Mouse (Mus musculus): Measurements from ENCODE around the gene Cacna1e. TPM values are rescaled to one million over a fixed set of nuclear protein-coding genes. Genes with fewer than 3 reads are reported as not detected.

Cacna1e gene
- 0.66 TPM for polyA plus RNA-seq (2014; fragmentation: Illumina TruSeq; extraction: RNeasy Lipid Tissue Mini Kit (QIAGEN cat#74804); ENCODE audit: low read depth, low replicate concordance)

DNA sequence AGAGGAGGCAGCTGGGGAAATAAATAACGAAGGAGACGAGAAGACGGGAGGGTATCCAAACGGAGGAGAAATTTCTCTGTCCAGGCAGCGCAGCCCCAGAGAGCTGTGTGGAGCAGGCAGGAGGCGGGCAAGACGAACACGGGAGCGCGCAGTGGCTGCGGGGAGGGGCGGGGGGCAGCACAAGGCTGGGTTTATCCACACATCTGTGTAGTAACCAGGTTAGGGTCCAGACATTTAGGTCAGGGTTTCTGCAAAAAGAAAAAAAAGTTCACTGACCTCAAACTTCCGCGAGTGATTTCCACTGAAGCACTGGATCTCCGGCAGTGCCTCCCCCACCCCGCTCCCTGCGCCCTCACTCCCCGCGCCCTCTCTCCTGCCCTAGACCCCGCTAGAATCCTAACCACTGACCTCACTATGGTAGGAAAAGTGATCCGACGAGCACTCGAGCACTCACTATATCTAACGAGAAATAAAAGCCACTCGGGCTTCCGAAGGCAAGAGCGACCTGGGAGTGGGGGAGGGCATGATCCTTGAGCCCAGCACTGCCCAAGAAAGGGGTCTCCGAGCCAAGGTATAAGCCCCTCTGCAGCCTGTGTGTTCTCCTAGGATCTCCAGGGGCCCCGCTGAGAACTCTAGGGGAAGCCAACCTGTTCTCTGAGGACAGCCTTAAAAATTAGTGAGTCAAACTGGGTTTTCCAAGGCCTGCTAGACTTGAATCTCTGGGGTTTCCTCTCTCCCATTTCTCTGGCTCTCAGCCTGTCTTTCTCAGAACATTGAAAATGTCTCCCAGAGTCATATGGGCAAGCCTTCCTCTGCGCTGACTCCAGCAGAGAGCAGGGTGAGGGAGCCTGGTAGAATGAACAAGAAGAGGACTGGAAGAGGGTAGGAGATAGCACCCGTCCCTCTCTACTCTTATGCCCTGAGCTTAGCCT, at the start of gene Cacna1e:
Cacna1e (minus strand) TSS at position 227 of the 932 bp plus-strand sequence.

Other genes starting within 250 kb of the Cacna1e start
- gene Ier5, start 215.1 kb upstream of the Cacna1e start, polyA plus RNA-seq (2014; fragmentation: Illumina TruSeq; extraction: RNeasy Lipid Tissue Mini Kit (QIAGEN cat#74804); ENCODE audit: low read depth, low replicate concordance) = 10.1 TPM